Mouse (Mus musculus): ENCODE measurements around the gene Uimc1. TPM values are rescaled to one million over a fixed set of nuclear protein-coding genes. Genes with fewer than 3 reads are reported as not detected.

Uimc1 gene
- polyA plus RNA-seq, 1 experiment from 2014 or later = 35.1 TPM

- 83% methylated on average over 12 of the region's 12 CpGs for WGBS
- no peaks in the 10 kb centered on the region for H3K36me3 ChIP-seq (replicated peaks; ENCODE audit: control insufficient read depth, insufficient read depth, low read depth, low read length)
- no peak overlapping the region; the same call in 1 of the 2 replicates for H3K9ac ChIP-seq (replicated peaks; ENCODE audit: low read length)
- H3K27ac ChIP-seq (replicated peaks; ENCODE audit: low read depth, low read length) = no peak overlapping the region
- ATAC-seq (replicated peaks; ENCODE audit: insufficient number of reproducible peaks, low FRiP score, low TSS enrichment, low read depth) = no peak
- H3K9me3 ChIP-seq (replicated peaks; ENCODE audit: control insufficient read depth, low read length) = no peaks in the 10 kb centered on the region
- no peaks in the 10 kb centered on the region for H3K27me3 ChIP-seq (ENCODE audit: control insufficient read depth, insufficient read depth, low read length)
- H3K4me2 ChIP-seq (ENCODE audit: low read depth, low read length) = no peak overlapping the region
- no peak for DNase-seq (ENCODE audit: low spot score)
- H3K4me3 ChIP-seq (ENCODE audit: low read depth, low read length) = no peak overlapping the region
- peaks cover 1% of the 10 kb centered on the region; the same call in 1 of the 2 replicates for H3K4me1 ChIP-seq (ENCODE audit: control insufficient read depth, insufficient read depth, low read length)
Measured at GRCm38 (mm10) chr13:55017154-55017897, 82.8 kb downstream of the Uimc1 start.

GRCm38 (mm10) chr13:55014451-55014850 is 85.6 kb downstream of the Uimc1 start:
- Histone ChIP-seq H3K27ac (replicated peaks; ENCODE audit: low read depth, low read length) (no peak overlapping the region), H3K36me3 (replicated peaks; ENCODE audit: control insufficient read depth, insufficient read depth, low read depth, low read length) (no peaks in the 10 kb centered on the region), H3K9me3 (replicated peaks; ENCODE audit: control insufficient read depth, low read length) (no peaks in the 10 kb centered on the region), H3K27me3 (ENCODE audit: control insufficient read depth, insufficient read depth, low read length) (no peaks in the 10 kb centered on the region), H3K4me3 (ENCODE audit: low read depth, low read length) (no peak overlapping the region), H3K4me1 (ENCODE audit: control insufficient read depth, insufficient read depth, low read length) (peaks cover 3% of the 10 kb centered on the region; the same call in 1 of the 2 replicates), H3K9ac (replicated peaks; ENCODE audit: low read length) (no peak overlapping the region), H3K4me2 (ENCODE audit: low read depth, low read length) (no peak overlapping the region)
- WGBS = 55% methylated on average over 9 of the region's 9 CpGs
- DNase-seq (ENCODE audit: low spot score) (no peak), ATAC-seq (replicated peaks; ENCODE audit: insufficient number of reproducible peaks, low FRiP score, low TSS enrichment, low read depth) (no peak)

- 19% methylated on average over 9 of the region's 9 CpGs for WGBS
- H3K9me3 ChIP-seq (replicated peaks; ENCODE audit: control insufficient read depth, low read length) = no peaks in the 10 kb centered on the region
- no peaks in the 10 kb centered on the region for H3K27me3 ChIP-seq (ENCODE audit: control insufficient read depth, insufficient read depth, low read length)
- H3K4me1 ChIP-seq (ENCODE audit: control insufficient read depth, insufficient read depth, low read length) = peaks cover 3% of the 10 kb centered on the region; the same call in 1 of the 2 replicates
- no peak overlapping the region for H3K4me2 ChIP-seq (ENCODE audit: low read depth, low read length)
- no peak overlapping the region for H3K27ac ChIP-seq (replicated peaks; ENCODE audit: low read depth, low read length)
- ATAC-seq (replicated peaks; ENCODE audit: insufficient number of reproducible peaks, low FRiP score, low TSS enrichment, low read depth) (no peak), DNase-seq (ENCODE audit: low spot score) (peak; percentile 18)
- H3K4me3 ChIP-seq (ENCODE audit: low read depth, low read length) = no peak overlapping the region
- H3K9ac ChIP-seq (replicated peaks; ENCODE audit: low read length) = no peak overlapping the region
- no peaks in the 10 kb centered on the region for H3K36me3 ChIP-seq (replicated peaks; ENCODE audit: control insufficient read depth, insufficient read depth, low read depth, low read length)
Measured at GRCm38 (mm10) chr13:55013702-55014344, 86.3 kb downstream of the Uimc1 start.

DNA sequence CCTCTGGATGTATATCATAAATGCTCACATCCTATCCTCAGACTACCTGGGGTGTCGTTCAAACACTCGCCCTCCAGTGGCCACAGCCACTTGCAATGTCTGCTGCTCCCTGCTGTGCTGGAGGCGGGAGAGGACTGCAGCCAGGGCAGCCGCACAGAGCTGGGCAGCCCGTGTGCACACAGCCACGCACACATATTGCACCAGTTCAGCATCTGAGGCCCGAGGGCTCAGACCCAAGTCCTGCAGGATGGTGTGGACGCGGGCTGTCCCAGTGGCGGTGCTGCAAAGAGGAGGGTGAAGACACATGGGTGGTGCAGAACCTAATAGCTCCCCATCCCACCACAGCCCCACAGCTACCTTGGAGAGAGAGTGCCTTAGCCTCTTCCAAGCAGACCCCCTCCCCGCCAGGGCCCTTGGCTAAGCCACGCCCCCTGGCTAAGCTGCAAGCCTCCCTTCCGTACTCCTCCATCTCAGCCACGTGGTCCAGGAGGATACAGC is 88.1 kb downstream of the Uimc1 start:
- Histone ChIP-seq H3K9me3 (replicated peaks; ENCODE audit: control insufficient read depth, low read length) (no peaks in the 10 kb centered on the region), H3K4me3 (ENCODE audit: low read depth, low read length) (no peak overlapping the region), H3K27ac (replicated peaks; ENCODE audit: low read depth, low read length) (no peak overlapping the region), H3K36me3 (replicated peaks; ENCODE audit: control insufficient read depth, insufficient read depth, low read depth, low read length) (no peaks in the 10 kb centered on the region), H3K9ac (replicated peaks; ENCODE audit: low read length) (no peak overlapping the region), H3K4me1 (ENCODE audit: control insufficient read depth, insufficient read depth, low read length) (peaks cover 3% of the 10 kb centered on the region; the same call in 1 of the 2 replicates), H3K27me3 (ENCODE audit: control insufficient read depth, insufficient read depth, low read length) (no peaks in the 10 kb centered on the region), H3K4me2 (ENCODE audit: low read depth, low read length) (no peak overlapping the region; the same call in 1 of the 2 replicates)
- WGBS = 4% methylated on average over 14 of the region's 14 CpGs
- peak; percentile 58; the same call in 1 of the 2 replicates for ATAC-seq (replicated peaks; ENCODE audit: insufficient number of reproducible peaks, low FRiP score, low TSS enrichment, low read depth)
- DNase-seq (ENCODE audit: low spot score) = peak; percentile 47

GRCm38 (mm10) chr13:55011103-55011502 is 89.0 kb downstream of the Uimc1 start:
- no peak for ATAC-seq (replicated peaks; ENCODE audit: insufficient number of reproducible peaks, low FRiP score, low TSS enrichment, low read depth)
- no peaks in the 10 kb centered on the region for H3K36me3 ChIP-seq (replicated peaks; ENCODE audit: control insufficient read depth, insufficient read depth, low read depth, low read length)
- WGBS = 86% methylated on average over 15 of the region's 15 CpGs
- H3K9me3 ChIP-seq (replicated peaks; ENCODE audit: control insufficient read depth, low read length) = no peaks in the 10 kb centered on the region
- no peak overlapping the region for H3K4me2 ChIP-seq (ENCODE audit: low read depth, low read length)
- no peaks in the 10 kb centered on the region for H3K27me3 ChIP-seq (ENCODE audit: control insufficient read depth, insufficient read depth, low read length)
- no peak overlapping the region for H3K9ac ChIP-seq (replicated peaks; ENCODE audit: low read length)
- H3K27ac ChIP-seq (replicated peaks; ENCODE audit: low read depth, low read length) = no peak overlapping the region
- H3K4me1 ChIP-seq (ENCODE audit: control insufficient read depth, insufficient read depth, low read length) = peaks cover 3% of the 10 kb centered on the region; the same call in 1 of the 2 replicates
- no peak for DNase-seq (ENCODE audit: low spot score)
- H3K4me3 ChIP-seq (ENCODE audit: low read depth, low read length) = no peak overlapping the region

DNA sequence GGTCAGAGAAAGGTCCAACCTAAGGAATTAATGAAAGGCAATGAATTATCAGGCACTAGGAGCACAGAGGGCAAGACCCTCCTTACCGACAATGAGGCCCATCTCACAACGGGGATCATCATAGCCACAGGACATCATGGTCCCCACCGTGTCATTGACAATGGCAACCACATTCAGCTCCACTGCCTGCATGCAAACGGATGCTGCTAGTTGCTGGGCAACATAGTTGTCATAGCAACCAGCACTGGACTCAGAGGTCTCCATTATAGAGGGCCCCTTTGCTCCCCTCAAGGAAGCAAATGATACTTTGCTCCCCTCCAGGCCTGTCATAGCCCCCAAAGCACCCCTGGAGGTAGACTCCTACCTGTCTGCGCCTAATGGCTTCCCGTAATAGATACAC is 91.5 kb downstream of the Uimc1 start:
- Histone ChIP-seq H3K27ac (replicated peaks; ENCODE audit: low read depth, low read length) (no peak overlapping the region), H3K27me3 (ENCODE audit: control insufficient read depth, insufficient read depth, low read length) (no peaks in the 10 kb centered on the region), H3K4me3 (ENCODE audit: low read depth, low read length) (no peak overlapping the region), H3K36me3 (replicated peaks; ENCODE audit: control insufficient read depth, insufficient read depth, low read depth, low read length) (no peaks in the 10 kb centered on the region), H3K9ac (replicated peaks; ENCODE audit: low read length) (no peak overlapping the region), H3K4me1 (ENCODE audit: control insufficient read depth, insufficient read depth, low read length) (peaks cover 3% of the 10 kb centered on the region; the same call in 1 of the 2 replicates), H3K4me2 (ENCODE audit: low read depth, low read length) (no peak overlapping the region), H3K9me3 (replicated peaks; ENCODE audit: control insufficient read depth, low read length) (no peaks in the 10 kb centered on the region)
- no peak for ATAC-seq (replicated peaks; ENCODE audit: insufficient number of reproducible peaks, low FRiP score, low TSS enrichment, low read depth)
- 64% methylated on average over 6 of the region's 6 CpGs for WGBS
- DNase-seq (ENCODE audit: low spot score) = peak; percentile 16

DNA sequence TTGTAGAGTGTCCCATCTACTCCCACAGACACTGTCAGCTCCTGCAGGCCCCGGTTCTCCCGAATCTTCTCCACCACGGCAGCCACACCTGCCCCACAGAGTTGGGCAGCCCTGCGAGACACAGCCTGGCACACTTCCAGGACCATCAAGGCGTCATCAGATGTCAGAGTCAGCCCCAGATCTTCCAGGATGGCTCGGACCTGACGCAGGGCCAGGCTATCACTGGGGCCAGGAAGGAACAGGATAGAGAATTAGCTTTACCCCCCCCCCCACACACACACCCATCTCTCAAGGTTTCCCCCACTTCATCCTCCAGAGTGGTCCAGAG is 93.7 kb downstream of the Uimc1 start:
- no peaks in the 10 kb centered on the region for H3K27me3 ChIP-seq (ENCODE audit: control insufficient read depth, insufficient read depth, low read length)
- H3K36me3 ChIP-seq (replicated peaks; ENCODE audit: control insufficient read depth, insufficient read depth, low read depth, low read length) = no peaks in the 10 kb centered on the region
- no peak overlapping the region for H3K9ac ChIP-seq (replicated peaks; ENCODE audit: low read length)
- ATAC-seq (replicated peaks; ENCODE audit: insufficient number of reproducible peaks, low FRiP score, low TSS enrichment, low read depth) (no peak), DNase-seq (ENCODE audit: low spot score) (no peak)
- H3K4me2 ChIP-seq (ENCODE audit: low read depth, low read length) = no peak overlapping the region
- no peaks in the 10 kb centered on the region for H3K4me1 ChIP-seq (ENCODE audit: control insufficient read depth, insufficient read depth, low read length)
- 82% methylated on average over 7 of the region's 7 CpGs for WGBS
- no peak overlapping the region for H3K27ac ChIP-seq (replicated peaks; ENCODE audit: low read depth, low read length)
- H3K4me3 ChIP-seq (ENCODE audit: low read depth, low read length) = no peak overlapping the region
- no peaks in the 10 kb centered on the region for H3K9me3 ChIP-seq (replicated peaks; ENCODE audit: control insufficient read depth, low read length)
